Mouse (Mus musculus) heart, adult 2 months (tissue): ENCODE data around the gene Adm.
A peak's percentile ranks its signal among the peaks of the same experiment; 100 is the strongest.

Experiments used
- CTCF ChIP-seq: fragments of 200-600 bp; IDR thresholded peaks from 2 replicates; pipeline ENCODE4 v1.8.1; 2022; ENCODE audit warnings: antibody characterized with exemption, mild to moderate bottlenecking, moderate library complexity
- POLR2A ChIP-seq: fragments of 200-500 bp; IDR thresholded peaks from 2 replicates; pipeline ENCODE4 v1.6.1; 2011; ENCODE audit warnings: mild to moderate bottlenecking, low read depth, low read length, control low read depth; ENCODE audit not compliant: insufficient read depth

- TF ChIP-seq CTCF (no peak), POLR2A (0 out of 2 replicates have a peak, but pooled peaks have one; percentile 11)
Measured at GRCm38 (mm10) chr7:110615151-110615631, 12.3 kb upstream of the Adm start.
